Mouse (Mus musculus): ENCODE results near the gene Pou2f1.

GRCm38 (mm10) chr1:166045060-166045893 lies 42.8 kb upstream of the Pou2f1 start:
- TF ChIP-seq CTCF (IDR thresholded peaks at IDR 0.05; ENCODE audit: control insufficient read depth, insufficient read depth, insufficient replicate concordance, low read depth, low read length) (no peak), POLR2A (IDR thresholded peaks at IDR 0.05; ENCODE audit: control insufficient read depth, low read depth, low read length) (no peak)
